Mouse (Mus musculus) liver, postnatal 0 days (tissue): ENCODE results near the gene Arfgef2. TPM values are rescaled to one million over a fixed set of nuclear protein-coding genes. Genes with fewer than 3 reads are reported as not detected.

Experiments used
- ATAC-seq: fragments of 200-750 bp; cut with Nextera tagmentation; 2 replicates; pipeline ENCODE4 v1.8.0; 2017; ENCODE audit warnings: mild to moderate bottlenecking, moderate library complexity
- DNase-seq: peaks from one replicate; pipeline ENCODE4 v3.0.0-alpha.2; 2016
- H3K27ac ChIP-seq: fragments of 300-500 bp; sonication (generic); 2 replicates; pipeline ENCODE4 v1.5.1; 2014; ENCODE audit warnings: antibody characterized with exemption, moderate library complexity, mild to moderate bottlenecking, low read depth
- H3K27me3 ChIP-seq: fragments of 300-500 bp; sonication (generic); 2 replicates; pipeline ENCODE4 v1.6.1; 2014; ENCODE audit warnings: low read length, control low read depth, mixed read lengths; ENCODE audit not compliant: insufficient read depth
- H3K36me3 ChIP-seq: fragments of 300-500 bp; sonication (generic); replicated peaks from 2 replicates; pipeline ENCODE4 v1.6.1; 2014; ENCODE audit warnings: mild to moderate bottlenecking, control low read depth, low read length, moderate library complexity, mixed read lengths; ENCODE audit not compliant: insufficient read depth
- H3K4me1 ChIP-seq: fragments of 300-500 bp; sonication (generic); 2 replicates; pipeline ENCODE4 v1.6.1; 2014; ENCODE audit warnings: antibody characterized with exemption, mild to moderate bottlenecking, control low read depth; ENCODE audit not compliant: insufficient read depth
- H3K4me2 ChIP-seq: fragments of 300-500 bp; sonication (generic); 2 replicates; pipeline ENCODE4 v1.6.1; 2014; ENCODE audit warnings: low read depth, mild to moderate bottlenecking, low read length, moderate library complexity, mixed read lengths
- H3K4me3 ChIP-seq: fragments of 300-500 bp; sonication (generic); 2 replicates; pipeline ENCODE4 v1.5.1; 2014; ENCODE audit warnings: low read depth, low read length
- H3K9ac ChIP-seq: fragments of 300-500 bp; sonication (generic); replicated peaks from 2 replicates; pipeline ENCODE4 v1.6.1; 2014; ENCODE audit warnings: mild to moderate bottlenecking, moderate library complexity
- H3K9me3 ChIP-seq: fragments of 300-500 bp; sonication (generic); 2 replicates; pipeline ENCODE4 v1.6.1; 2016; ENCODE audit warnings: mild to moderate bottlenecking, control low read depth, low read length, mixed read lengths
- CTCF ChIP-seq: sonication (generic); IDR thresholded peaks from 2 replicates; pipeline ENCODE4 v1.5.1; 2016; ENCODE audit warnings: antibody characterized with exemption, low read depth
- EP300 ChIP-seq: IDR thresholded peaks from 2 replicates; pipeline ENCODE4 v1.6.1; 2016; ENCODE audit warnings: antibody characterized with exemption, low read depth, mild to moderate bottlenecking
- WGBS: fragments of 180-500 bp; shearing (Covaris S2); extraction: QIAGEN DNeasy Blood & Tissue Kit; methylation state at CpG from one replicate; pipeline ENCODE4 v1.1.7; 2014; ENCODE audit not compliant: insufficient replicate concordance; 5-methylcytosine and 5-hydroxymethylcytosine counted together
- polyA plus RNA-seq: library from polyadenylated mRNA; unstranded; fragments of >200 nt; fragmentation: Nextera tagmentation; extraction: Ambion mirVana; gene quantifications from 2 replicates; pipeline ENCODE4 v1.2.1, GENCODE M21; 2015

The Arfgef2 gene
- polyA plus RNA-seq, 1 experiment from 2014 or later, result 2.7 TPM

DNA sequence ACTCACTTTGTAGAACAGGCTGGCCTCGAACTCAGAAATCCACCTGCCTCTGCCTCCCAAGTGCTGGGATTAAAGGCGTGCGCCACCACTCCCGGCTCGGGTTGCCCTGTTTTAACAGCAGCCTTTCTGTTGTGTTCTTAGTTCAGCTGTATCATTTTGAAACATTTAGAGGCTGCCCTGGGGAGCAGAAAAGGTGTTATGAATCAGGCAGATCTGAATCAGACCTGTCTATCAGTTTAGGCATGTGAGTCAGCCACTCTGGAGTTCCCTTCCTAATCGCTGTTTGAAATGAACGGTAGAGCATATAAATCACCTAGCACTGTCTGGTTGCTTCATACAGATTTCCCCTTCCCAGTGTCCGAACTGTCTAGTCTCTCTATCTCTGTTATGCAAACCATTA lies 105.1 kb downstream of the Arfgef2 start:
- no peak for ATAC-seq
- TF ChIP-seq EP300 (no peak), CTCF (no peak)
- WGBS, result 76% methylated on average over 8 of the region's 8 CpGs

DNA sequence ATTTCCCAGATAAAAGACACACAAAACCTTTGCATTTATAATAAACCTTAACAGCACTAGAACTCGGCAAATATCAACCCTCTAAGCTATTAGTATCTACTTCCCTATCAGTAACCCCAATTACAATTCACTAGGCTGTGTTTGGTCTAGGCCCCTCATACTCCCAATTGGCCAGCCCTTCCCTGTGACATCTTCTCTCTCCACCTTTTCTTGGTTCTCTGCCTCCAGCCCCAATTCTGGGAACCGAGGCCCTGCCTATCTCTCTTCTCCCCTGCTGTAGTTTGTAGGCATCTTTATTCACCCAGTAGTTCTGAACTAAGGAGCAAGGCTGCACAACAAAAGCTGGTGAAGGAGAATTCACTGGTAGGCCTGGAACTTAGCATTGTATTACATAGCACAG lies 118.6 kb downstream of the Arfgef2 start:
- Histone ChIP-seq H3K36me3 (peaks cover 62% of the 10 kb centered on the region), H3K4me1 (no peaks in the 10 kb centered on the region), H3K9ac (no peak overlapping the region), H3K4me2 (no peak overlapping the region), H3K27me3 (no peaks in the 10 kb centered on the region), H3K9me3 (no peaks in the 10 kb centered on the region), H3K27ac (no peak overlapping the region), H3K4me3 (no peak overlapping the region)
- ATAC-seq (no peak), DNase-seq (no peak)
- WGBS, result 75% methylated on average over 2 of the region's 2 CpGs
- TF ChIP-seq CTCF, result no peak
- TF ChIP-seq EP300, result no peak

More for the DNA sequence above, 105.1 kb downstream of the Arfgef2 start:
- Histone ChIP-seq H3K9ac (no peak overlapping the region), H3K4me3 (no peak overlapping the region), H3K27me3 (no peaks in the 10 kb centered on the region), H3K4me1 (peaks cover 15% of the 10 kb centered on the region), H3K9me3 (no peaks in the 10 kb centered on the region), H3K27ac (no peak overlapping the region), H3K36me3 (peaks cover 7% of the 10 kb centered on the region), H3K4me2 (no peak overlapping the region)
- no peak for DNase-seq

DNA sequence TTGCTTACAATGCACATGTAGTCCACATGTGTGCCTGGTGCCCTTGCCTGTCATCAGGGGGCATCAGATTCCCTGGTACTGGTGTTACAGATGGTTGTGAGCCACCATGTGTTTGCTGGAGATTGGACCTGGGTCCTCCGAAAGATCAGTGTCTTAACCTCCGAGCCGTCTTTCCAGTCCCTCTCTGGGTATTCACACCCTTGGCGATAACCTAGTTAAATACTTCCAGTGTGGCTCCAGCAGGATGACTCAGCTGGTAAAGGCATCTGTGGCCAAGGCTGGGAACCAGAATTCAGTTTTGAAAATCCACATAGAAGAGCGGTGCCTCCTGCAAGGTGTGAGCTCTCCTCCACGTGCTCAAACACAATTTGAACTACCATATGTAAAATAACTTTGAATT lies 128.6 kb downstream of the Arfgef2 start:
- H3K4me3 ChIP-seq, result no peak overlapping the region
- H3K9ac ChIP-seq, result no peak overlapping the region
- H3K27ac ChIP-seq, result no peak overlapping the region
- H3K9me3 ChIP-seq, result no peaks in the 10 kb centered on the region
- no peak for TF ChIP-seq CTCF
- ATAC-seq (no peak), DNase-seq (no peak)
- no peaks in the 10 kb centered on the region for H3K4me1 ChIP-seq
- H3K27me3 ChIP-seq, result no peaks in the 10 kb centered on the region
- H3K4me2 ChIP-seq, result no peak overlapping the region
- WGBS, result 94% methylated on average over 6 of the region's 6 CpGs
- peaks cover 80% of the 10 kb centered on the region for H3K36me3 ChIP-seq

DNA sequence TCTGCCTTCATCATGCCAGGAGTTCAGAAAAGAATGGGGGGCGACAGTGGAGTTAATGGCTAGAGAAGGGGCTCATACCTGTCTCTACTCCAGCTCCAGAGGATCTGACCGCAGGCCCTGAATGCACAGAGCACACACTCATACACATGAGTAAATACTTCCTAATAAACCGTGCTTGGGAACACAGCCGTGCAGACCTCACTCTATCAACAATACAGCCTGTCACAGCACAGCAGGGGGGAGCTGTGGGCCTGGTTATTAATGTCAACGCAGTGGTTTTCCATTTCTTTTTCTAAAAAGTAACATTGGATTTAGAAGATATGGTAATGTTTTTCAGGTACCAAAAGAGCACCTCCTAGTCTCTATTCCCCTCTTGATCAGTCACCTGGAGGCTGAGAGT lies 129.0 kb downstream of the Arfgef2 start:
- H3K27me3 ChIP-seq, result no peaks in the 10 kb centered on the region
- H3K4me3 ChIP-seq, result no peak overlapping the region
- H3K4me1 ChIP-seq, result no peaks in the 10 kb centered on the region
- H3K36me3 ChIP-seq, result peaks cover 81% of the 10 kb centered on the region
- no peak overlapping the region for H3K9ac ChIP-seq
- DNase-seq (no peak), ATAC-seq (no peak)
- TF ChIP-seq CTCF, result no peak
- TF ChIP-seq EP300, result no peak
- H3K4me2 ChIP-seq, result no peak overlapping the region
- H3K9me3 ChIP-seq, result no peaks in the 10 kb centered on the region
- no peak overlapping the region for H3K27ac ChIP-seq
- 89% methylated on average over 5 of the region's 5 CpGs for WGBS

DNA sequence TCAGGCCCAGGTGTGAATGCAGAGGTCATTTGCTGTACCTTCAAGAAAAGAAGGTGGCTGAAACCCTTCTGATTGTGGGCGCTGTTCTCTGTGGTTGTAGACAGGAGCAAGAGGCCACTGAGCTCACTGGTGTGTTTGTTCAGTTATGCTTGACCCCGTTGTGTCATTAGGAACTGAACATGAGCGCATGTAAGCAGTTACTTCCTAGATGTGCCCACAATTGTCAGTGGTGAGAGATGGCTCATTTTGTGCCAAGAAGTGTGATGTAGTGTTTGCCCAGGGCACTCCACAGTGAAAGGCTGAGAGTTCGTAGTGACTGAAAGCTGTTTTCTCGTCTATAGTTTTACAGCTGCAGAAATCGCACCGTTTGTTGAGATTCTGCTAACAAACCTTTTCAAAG lies 130.2 kb downstream of the Arfgef2 start:
- no peak overlapping the region for H3K9ac ChIP-seq
- H3K4me3 ChIP-seq, result no peak overlapping the region
- ATAC-seq, result no peak
- H3K27ac ChIP-seq, result no peak overlapping the region
- TF ChIP-seq CTCF (no peak), EP300 (no peak)
- 91% methylated on average over 7 of the region's 7 CpGs for WGBS
- H3K9me3 ChIP-seq, result no peaks in the 10 kb centered on the region
- peaks cover 81% of the 10 kb centered on the region for H3K36me3 ChIP-seq
- DNase-seq, result no peak
- H3K4me1 ChIP-seq, result no peaks in the 10 kb centered on the region
- H3K27me3 ChIP-seq, result no peaks in the 10 kb centered on the region
- H3K4me2 ChIP-seq, result no peak overlapping the region

DNA sequence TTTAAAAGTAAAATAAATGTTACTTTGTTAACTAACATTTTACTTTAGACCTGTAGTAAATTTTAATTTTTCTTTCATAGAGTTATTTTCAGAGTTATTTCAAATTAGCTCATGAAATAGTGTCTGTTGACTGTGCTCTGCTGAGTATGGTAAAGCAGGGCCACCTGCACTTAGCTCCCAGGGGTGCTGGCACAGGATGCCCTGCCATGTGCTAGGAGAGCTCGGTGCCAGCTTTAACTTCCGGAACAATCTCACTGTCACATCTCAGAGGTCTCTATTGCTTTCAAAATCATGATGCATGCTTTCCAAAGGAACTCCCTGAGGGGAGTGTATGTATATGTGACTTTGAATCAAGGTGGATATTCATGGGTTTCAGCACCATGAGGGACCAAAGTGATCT lies 130.8 kb downstream of the Arfgef2 start:
- Histone ChIP-seq H3K4me1 (no peaks in the 10 kb centered on the region), H3K27ac (no peak overlapping the region), H3K27me3 (no peaks in the 10 kb centered on the region), H3K9ac (no peak overlapping the region; the same call in 1 of the 2 replicates), H3K9me3 (no peaks in the 10 kb centered on the region), H3K4me2 (no peak overlapping the region), H3K4me3 (no peak overlapping the region), H3K36me3 (peaks cover 81% of the 10 kb centered on the region)
- TF ChIP-seq EP300, result no peak
- TF ChIP-seq CTCF, result no peak
- 95% methylated on average over 2 of the region's 2 CpGs for WGBS
- ATAC-seq, result no peak
- DNase-seq, result no peak

DNA sequence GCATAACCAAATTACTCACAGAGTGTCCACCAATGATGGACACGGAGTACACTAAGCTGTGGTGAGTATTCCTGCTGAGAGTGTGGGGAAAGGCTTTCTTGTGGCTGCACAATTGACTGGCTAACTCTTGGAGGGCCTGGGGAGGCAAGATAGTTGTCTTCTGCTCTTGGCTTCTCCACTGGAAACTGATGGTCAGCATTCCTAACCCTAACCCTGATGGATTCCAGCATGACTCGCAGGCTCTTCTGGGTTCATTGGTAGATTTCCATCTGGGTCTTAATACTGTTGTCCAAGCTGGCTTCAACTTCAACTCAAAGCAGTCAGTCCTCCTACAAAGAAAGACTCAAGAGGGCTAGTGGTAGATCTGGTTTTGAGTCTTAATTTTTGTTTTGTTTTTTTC lies 137.8 kb downstream of the Arfgef2 start:
- WGBS, result 84% methylated on average over 2 of the region's 2 CpGs
- no peak for TF ChIP-seq EP300
- no peak for TF ChIP-seq CTCF
- no peak for DNase-seq
- H3K36me3 ChIP-seq, result peaks cover 88% of the 10 kb centered on the region
- H3K27ac ChIP-seq, result no peak overlapping the region
- no peaks in the 10 kb centered on the region for H3K4me1 ChIP-seq
- no peak for ATAC-seq
- H3K9me3 ChIP-seq, result no peaks in the 10 kb centered on the region
- no peaks in the 10 kb centered on the region for H3K27me3 ChIP-seq
- no peak overlapping the region for H3K9ac ChIP-seq
- H3K4me2 ChIP-seq, result no peak overlapping the region
- H3K4me3 ChIP-seq, result no peak overlapping the region
